Mouse (Mus musculus) hindbrain, postnatal 0 days (tissue): Measurements from ENCODE around the gene Aadac. TPM values are rescaled to one million over a fixed set of nuclear protein-coding genes. Genes with fewer than 3 reads are reported as not detected.

Experiments
- ATAC-seq: fragments of 200-750 bp; cut with Nextera tagmentation; 2 replicates; pipeline ENCODE4 v1.8.0; 2017; ENCODE audit warnings: mild to moderate bottlenecking, moderate TSS enrichment, moderate library complexity
- DNase-seq: peaks from one replicate; pipeline ENCODE4 v3.0.0-alpha.2; 2015; ENCODE audit warnings: low spot score
- H3K27ac ChIP-seq: fragments of 300-500 bp; sonication (generic); 2 replicates; pipeline ENCODE4 v1.5.1; 2014; ENCODE audit warnings: mild to moderate bottlenecking
- H3K27me3 ChIP-seq: fragments of 300-500 bp; sonication (generic); 2 replicates; pipeline ENCODE4 v1.6.1; 2014; ENCODE audit warnings: low read length, mixed read lengths; ENCODE audit not compliant: insufficient read depth
- H3K36me3 ChIP-seq: fragments of 300-500 bp; sonication (generic); 2 replicates; pipeline ENCODE4 v1.6.1; 2014; ENCODE audit warnings: low read length, mixed read lengths; ENCODE audit not compliant: insufficient read depth
- H3K4me1 ChIP-seq: fragments of 300-500 bp; sonication (generic); 2 replicates; pipeline ENCODE4 v1.6.1; 2014; ENCODE audit warnings: antibody characterized with exemption, low read length, mixed read lengths; ENCODE audit not compliant: insufficient read depth
- H3K4me2 ChIP-seq: fragments of 300-500 bp; sonication (generic); 2 replicates; pipeline ENCODE4 v1.6.1; 2014; ENCODE audit warnings: low read depth, mild to moderate bottlenecking, low read length, moderate library complexity, mixed read lengths
- H3K4me3 ChIP-seq: fragments of 300-500 bp; sonication (generic); 2 replicates; pipeline ENCODE4 v1.5.1; 2014; ENCODE audit warnings: low read length
- H3K9ac ChIP-seq: fragments of 300-500 bp; sonication (generic); replicated peaks from 2 replicates; pipeline ENCODE4 v1.6.1; 2014; ENCODE audit warnings: mild to moderate bottlenecking, low read length, moderate library complexity, mixed read lengths
- H3K9me3 ChIP-seq: fragments of 300-500 bp; sonication (generic); 2 replicates; pipeline ENCODE4 v1.6.1; 2016; ENCODE audit warnings: low read length, mixed read lengths
- CTCF ChIP-seq: IDR thresholded peaks from 2 replicates; pipeline ENCODE4 v1.5.1; 2016; ENCODE audit warnings: antibody characterized with exemption, control low read depth, low read depth
- WGBS: fragments of 180-500 bp; shearing (Covaris S2); extraction: QIAGEN DNeasy Blood & Tissue Kit; methylation state at CpG from one replicate; pipeline ENCODE4 v1.1.7; 2014; 5-methylcytosine and 5-hydroxymethylcytosine counted together
- polyA plus RNA-seq: library from polyadenylated mRNA; unstranded; fragments of >200 nt; fragmentation: Nextera tagmentation; extraction: Ambion mirVana; gene quantifications from 2 replicates; pipeline ENCODE4 v1.2.1, GENCODE M21; 2015
- total RNA-seq: library from RNA; depleted of rRNA; stranded (reverse); fragments of >200 nt; gene quantifications from 2 replicates; pipeline ENCODE4 v1.2.3, GENCODE M21; 2014; rRNA removed

Gene Aadac
- total RNA-seq (not detected in 2 replicates), polyA plus RNA-seq (not detected in 2 replicates)

DNA sequence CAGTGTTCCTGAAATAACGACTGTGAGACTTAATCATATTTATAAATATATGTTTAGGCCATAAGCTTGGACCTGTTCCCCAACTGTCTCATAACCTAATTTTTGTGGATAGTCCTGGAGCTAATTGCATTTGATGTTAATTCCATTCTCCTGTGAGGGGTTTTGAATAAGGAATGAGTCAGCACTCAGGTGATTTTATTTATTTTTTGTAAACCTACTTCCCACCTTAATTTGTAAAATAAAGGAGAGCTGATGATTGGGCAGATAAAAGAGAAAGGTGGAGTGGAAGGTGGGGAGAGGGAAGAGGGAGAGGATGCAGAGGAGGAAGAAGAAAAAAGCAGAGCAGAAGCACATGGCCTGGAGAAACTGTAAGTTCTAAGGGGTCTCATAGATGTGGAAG, at the start of gene Aadac:
TSS of gene Aadac (plus strand) at position 301 of the 400 bp plus-strand sequence.
- DNase-seq (no peak), ATAC-seq (no peak)
- H3K4me2 ChIP-seq: no peak within 1 kb of the TSS
- no peak within 1 kb of the TSS for H3K4me3 ChIP-seq
- WGBS: 78% methylated on average over 1 of the region's 1 CpGs
- no peak for TF ChIP-seq CTCF
- no peak within 1 kb of the TSS for H3K9ac ChIP-seq
- no peaks in the 10 kb centered on the region for H3K4me1 ChIP-seq
- no peaks in the 10 kb centered on the region for H3K36me3 ChIP-seq
- no peaks in the 10 kb centered on the region for H3K9me3 ChIP-seq
- no peak within 1 kb of the TSS for H3K27ac ChIP-seq
- H3K27me3 ChIP-seq: no peaks in the 10 kb centered on the region

DNA sequence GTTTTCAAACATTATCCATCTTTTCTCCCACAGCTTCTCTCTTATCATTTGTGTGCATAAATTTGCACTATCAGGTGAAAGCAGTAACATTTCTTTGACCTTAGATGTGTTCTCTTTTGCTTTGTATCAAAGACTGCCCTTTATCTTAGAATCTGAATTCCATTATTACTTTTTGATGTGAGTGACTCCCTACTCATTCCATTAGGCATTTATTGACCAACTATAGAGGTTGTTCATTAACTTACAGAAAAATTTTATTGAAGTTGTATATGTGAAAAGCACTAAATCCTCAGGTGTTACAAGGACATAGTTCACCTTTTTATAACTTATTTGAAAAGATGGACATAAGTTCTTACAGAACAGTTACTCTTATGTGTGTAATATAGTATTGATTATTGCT, 21.9 kb upstream of the Aadac start:
- no peak for DNase-seq
- Histone ChIP-seq H3K4me2 (no peak overlapping the region), H3K4me3 (no peak overlapping the region), H3K4me1 (no peaks in the 10 kb centered on the region), H3K9me3 (no peaks in the 10 kb centered on the region), H3K27me3 (no peaks in the 10 kb centered on the region), H3K36me3 (no peaks in the 10 kb centered on the region), H3K9ac (no peak overlapping the region), H3K27ac (no peak overlapping the region)
- no peak for ATAC-seq
- TF ChIP-seq CTCF: no peak

DNA sequence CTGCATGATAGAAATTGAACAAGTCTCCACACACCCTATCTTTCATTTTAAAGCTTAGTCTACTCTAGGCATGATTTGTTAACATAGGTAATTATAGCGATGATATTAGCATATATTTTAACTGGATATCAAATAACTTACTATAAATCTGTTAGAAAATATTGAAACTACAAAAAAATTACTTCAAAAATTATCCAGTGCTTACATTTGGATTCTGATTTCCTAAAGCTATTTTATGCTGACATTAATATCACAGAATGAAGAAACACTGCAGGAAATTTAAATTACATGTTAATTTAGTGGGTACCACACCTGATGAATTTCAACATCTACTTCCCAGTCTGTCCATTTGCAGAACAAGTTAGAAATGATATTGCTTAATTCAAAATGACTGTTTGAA, 19.1 kb upstream of the Aadac start, which contains the start of gene Aadacl2:
TSS of gene Aadacl2 (plus strand) at position 301 of the 400 bp plus-strand sequence.
- H3K36me3 ChIP-seq: no peaks in the 10 kb centered on the region
- H3K4me1 ChIP-seq: no peaks in the 10 kb centered on the region
- no peak within 1 kb of the TSS for H3K9ac ChIP-seq
- TF ChIP-seq CTCF: no peak
- ATAC-seq (no peak), DNase-seq (no peak)
- no peak within 1 kb of the TSS for H3K4me2 ChIP-seq
- H3K27me3 ChIP-seq: no peaks in the 10 kb centered on the region
- no peak within 1 kb of the TSS for H3K4me3 ChIP-seq
- no peaks in the 10 kb centered on the region for H3K9me3 ChIP-seq
- 82% methylated on average over 1 of the region's 1 CpGs for WGBS
- no peak within 1 kb of the TSS for H3K27ac ChIP-seq

DNA sequence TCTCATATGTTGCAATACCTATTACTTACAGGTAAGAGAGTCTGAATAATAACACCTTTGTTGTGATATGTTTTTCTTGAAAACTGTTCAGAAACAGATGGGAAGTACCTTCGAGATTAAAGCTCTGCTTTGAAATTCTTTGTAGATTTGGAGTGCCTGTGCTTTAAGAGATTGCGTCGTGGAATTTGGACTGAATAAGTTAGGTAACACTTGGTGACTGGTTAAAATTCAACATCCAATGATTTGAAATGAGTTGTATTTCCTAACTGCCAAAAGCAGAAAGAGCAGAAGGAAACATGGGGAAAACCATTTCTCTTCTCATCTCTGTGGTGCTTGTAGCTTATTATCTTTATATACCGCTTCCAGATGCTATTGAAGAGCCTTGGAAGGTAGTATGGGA, 6.0 kb downstream of the Aadac start:
- DNase-seq (no peak), ATAC-seq (no peak)
- Histone ChIP-seq H3K4me1 (no peaks in the 10 kb centered on the region), H3K9me3 (no peaks in the 10 kb centered on the region), H3K4me3 (no peak overlapping the region), H3K4me2 (no peak overlapping the region), H3K27ac (no peak overlapping the region), H3K9ac (no peak overlapping the region), H3K36me3 (no peaks in the 10 kb centered on the region), H3K27me3 (no peaks in the 10 kb centered on the region)
- TF ChIP-seq CTCF: no peak
- 88% methylated on average over 4 of the region's 4 CpGs for WGBS

DNA sequence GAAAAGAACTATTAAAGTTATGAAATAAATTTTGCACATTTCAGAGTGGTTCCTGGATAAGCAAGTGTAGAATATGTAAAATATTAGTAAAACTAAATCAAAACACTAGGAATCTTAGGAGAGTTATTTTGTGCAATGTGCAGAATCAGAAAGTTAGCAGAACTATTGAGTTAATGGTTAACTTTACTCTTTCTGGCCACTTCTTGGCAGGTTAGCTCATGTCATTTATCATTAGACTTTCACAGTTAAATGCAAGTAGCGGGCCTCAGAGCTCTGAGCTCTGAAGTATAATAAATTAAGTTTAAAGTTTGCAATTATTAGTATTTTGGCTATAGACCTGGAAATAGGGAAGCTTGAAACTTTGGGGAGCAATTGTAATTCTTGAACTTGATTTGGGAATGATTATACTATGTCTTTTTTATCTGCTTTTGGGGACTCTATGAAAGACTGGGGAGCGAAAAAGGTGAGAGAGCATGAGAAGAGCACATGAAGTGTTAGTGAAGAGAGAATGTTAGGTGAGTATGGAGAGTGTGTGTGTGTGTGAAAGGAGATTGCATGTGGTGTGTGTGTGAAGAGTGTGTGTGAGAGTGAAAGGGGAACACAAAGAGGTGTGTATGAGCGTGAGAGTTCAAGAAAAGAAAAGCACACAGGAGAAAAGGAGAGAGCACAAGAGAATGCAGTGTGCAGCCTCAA, 20.9 kb downstream of the Aadac start:
- Histone ChIP-seq H3K27ac (no peak overlapping the region), H3K4me2 (no peak overlapping the region), H3K9ac (no peak overlapping the region), H3K27me3 (no peaks in the 10 kb centered on the region), H3K4me1 (no peaks in the 10 kb centered on the region), H3K4me3 (no peak overlapping the region), H3K9me3 (no peaks in the 10 kb centered on the region), H3K36me3 (no peaks in the 10 kb centered on the region)
- DNase-seq (no peak), ATAC-seq (no peak)
- WGBS: 82% methylated on average over 3 of the region's 3 CpGs
- no peak for TF ChIP-seq CTCF

DNA sequence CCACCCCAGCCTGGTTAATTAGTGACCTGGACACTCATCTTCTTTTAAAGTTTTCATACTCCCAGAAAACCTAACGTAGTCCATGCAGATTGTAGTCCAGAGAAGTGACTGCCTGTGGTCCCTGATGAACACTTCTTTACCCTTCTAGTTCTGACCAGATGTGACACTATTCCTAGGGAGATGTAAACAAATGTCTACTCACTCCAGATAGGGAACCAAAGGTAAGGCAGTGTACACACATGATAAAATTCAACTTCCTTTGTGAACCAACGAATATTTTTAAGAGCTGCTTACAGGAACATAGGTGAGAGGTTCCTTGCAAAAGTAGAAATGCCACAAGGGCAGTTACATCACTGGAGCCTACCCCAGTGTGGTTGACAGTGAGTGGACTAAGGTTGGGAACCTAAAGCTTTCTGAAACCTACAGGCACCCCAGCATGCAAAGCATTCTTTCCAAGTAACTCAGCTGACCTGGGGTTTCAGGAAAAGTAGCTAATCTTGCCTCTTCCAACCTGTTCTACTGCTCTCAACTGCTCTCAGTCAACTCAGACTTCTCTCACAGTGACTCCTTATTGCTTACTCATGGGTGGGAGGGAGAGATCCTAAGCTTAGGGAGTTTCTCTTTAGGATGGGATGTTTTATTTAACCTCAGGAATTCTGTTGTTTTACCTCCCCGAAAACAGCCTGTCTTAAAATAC, 27.9 kb downstream of the Aadac start:
- Histone ChIP-seq H3K4me3 (no peak overlapping the region), H3K27ac (no peak overlapping the region), H3K9ac (no peak overlapping the region), H3K36me3 (no peaks in the 10 kb centered on the region), H3K4me2 (no peak overlapping the region), H3K9me3 (no peaks in the 10 kb centered on the region), H3K27me3 (no peaks in the 10 kb centered on the region), H3K4me1 (no peaks in the 10 kb centered on the region)
- no peak for DNase-seq
- 82% methylated on average over 3 of the region's 3 CpGs for WGBS
- no peak for TF ChIP-seq CTCF
- no peak for ATAC-seq

DNA sequence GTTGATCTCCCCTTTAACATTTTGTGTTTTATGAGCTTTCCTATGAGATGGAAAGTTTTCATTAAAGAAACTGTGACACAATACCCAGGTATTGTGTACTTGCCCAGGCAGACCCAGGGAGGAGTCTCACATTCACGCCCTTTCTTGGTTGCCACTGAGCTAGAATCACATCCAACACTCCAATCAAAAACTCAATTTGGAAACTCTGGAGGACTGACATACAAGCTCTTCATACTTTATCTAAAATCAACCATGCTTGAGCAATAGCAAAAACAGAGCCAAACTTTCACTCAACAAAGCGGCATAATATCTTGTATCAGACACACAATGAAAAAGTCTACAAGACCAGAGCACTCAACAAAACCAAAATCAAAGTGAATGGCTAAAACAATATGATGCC, 28.4 kb downstream of the Aadac start:
- Histone ChIP-seq H3K4me1 (no peaks in the 10 kb centered on the region), H3K4me2 (no peak overlapping the region), H3K27me3 (no peaks in the 10 kb centered on the region), H3K9ac (no peak overlapping the region), H3K4me3 (no peak overlapping the region), H3K27ac (no peak overlapping the region), H3K36me3 (no peaks in the 10 kb centered on the region), H3K9me3 (no peaks in the 10 kb centered on the region)
- 91% methylated on average over 2 of the region's 2 CpGs for WGBS
- DNase-seq (no peak), ATAC-seq (no peak)
- no peak for TF ChIP-seq CTCF
